Mouse (Mus musculus) urinary bladder, postnatal 4 days (tissue): ENCODE results near the gene Camta1.

Experiments used
- DNase-seq, 2 experiments: peaks; one replicate each; pipeline ENCODE4 v3.0.0; 2021 to 2022; ENCODE audit warnings: low spot score in 2 of 2

Gene Camta1

DNA sequence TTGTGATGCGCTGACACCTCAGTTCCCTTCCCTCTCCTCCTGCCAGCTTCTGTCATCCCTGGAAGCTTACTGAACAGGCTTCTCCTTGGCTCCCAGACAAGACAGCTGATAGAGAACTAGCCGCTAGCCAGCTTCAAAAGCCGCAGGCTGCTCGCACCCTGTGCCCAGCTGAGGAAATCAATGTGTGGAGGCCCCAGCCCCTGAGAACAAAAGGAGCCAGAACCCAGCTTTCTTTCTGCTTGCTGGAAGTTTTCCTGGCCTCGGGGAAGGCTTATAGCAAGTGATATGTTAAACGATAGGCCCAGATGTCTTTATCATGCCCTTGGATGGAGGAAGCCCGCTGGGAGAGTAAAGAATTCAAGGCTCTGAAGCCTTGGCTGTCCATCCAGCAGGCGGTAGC lies 411.7 kb downstream of the Camta1 start:
- DNase-seq: no peak

DNA sequence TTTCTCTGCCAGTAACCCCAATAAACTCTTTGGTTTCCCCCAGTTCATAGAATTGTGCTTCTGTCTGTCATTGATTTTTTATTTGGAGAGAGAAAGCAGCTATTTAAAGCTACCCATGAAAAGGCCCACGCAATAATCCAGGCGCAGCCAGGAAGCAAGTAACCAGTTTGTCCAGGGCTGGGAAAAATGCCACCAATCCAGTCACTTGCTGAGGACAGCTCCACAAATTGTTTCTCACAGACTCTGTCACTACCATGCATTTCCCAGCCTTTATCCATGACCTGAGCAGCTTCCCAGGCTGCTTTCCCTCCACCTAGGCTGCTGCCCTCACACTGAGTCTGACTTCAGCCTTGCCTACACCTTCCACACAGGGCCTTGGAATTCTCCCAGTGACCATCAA lies 413.3 kb downstream of the Camta1 start:
- DNase-seq: no peak

DNA sequence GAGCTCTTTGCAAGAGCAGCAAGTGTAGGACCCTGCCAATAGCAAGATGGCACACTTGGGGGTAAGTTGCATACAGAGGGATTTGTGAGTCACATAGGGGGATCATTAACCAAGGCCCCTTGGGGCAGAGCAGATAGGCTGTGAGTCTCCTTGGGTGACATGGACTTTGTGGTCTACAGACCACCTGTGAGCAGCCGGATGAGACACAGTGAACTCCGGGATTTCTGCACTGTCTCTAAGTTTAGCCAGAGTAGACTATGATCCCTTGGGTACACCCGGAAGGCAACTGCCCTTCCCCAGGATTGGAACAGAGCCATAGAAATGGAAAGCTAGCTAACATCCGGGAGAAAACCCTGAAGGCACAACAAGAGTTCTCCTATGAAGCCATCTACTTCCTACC lies 417.0 kb downstream of the Camta1 start:
- DNase-seq: no peak

DNA sequence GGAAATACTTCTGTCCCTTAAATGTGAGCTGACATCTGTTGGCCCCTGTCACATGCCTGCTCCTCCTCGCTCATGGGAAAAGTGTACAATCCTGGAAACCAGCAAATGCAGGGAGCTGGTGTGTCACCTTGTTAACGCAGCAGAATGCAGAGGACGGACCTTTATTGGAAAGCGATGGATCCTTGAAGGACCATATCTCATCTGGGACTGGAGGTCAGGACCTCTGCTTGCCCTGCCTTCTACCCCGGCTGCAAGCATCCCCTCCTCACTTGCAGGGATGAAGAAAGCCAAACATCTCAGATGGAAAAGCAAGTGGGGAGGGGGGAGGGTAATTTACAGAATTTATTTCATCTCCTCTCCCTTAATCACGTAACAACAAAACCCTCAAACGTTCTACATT lies 423.1 kb downstream of the Camta1 start:
- no peak for DNase-seq

DNA sequence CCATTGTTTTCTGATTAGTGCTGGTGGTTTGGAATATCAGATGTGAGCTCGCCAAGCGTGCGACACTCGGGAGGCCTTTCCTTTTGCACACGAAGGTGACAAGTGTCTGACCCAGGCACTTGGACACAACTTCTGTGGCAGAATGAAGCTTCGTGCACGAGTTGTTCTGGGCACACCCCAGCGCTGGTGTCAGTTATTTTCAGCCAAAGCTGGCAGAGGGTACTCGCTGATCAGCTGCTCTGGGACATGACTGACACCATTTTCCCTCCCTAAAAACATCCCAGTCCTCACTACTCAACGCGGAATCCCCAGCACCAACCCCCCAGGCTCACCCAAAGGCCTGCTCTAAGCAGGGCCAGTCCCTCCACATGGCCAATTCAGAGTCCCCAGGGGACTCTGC lies 423.8 kb downstream of the Camta1 start:
- DNase-seq: no peak

DNA sequence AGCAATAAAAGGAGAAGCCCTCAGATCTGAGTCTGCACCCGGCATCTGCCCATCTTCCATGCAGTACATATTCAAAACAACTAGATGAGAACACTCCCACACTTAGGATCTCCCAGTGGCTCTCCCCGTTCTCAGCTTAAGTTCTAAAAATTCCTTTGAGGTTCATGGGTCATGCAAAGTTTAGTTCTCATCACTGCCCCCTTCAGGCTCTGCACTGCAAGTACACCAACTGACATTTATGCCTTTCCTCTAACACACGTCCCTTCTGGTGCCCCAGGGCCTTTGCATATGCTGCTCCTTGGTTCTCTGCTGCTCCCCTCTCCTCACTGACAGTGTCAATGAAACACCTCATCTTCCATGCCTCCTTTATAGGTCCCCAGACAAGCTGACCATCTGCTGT lies 436.5 kb downstream of the Camta1 start:
- DNase-seq: no peak

DNA sequence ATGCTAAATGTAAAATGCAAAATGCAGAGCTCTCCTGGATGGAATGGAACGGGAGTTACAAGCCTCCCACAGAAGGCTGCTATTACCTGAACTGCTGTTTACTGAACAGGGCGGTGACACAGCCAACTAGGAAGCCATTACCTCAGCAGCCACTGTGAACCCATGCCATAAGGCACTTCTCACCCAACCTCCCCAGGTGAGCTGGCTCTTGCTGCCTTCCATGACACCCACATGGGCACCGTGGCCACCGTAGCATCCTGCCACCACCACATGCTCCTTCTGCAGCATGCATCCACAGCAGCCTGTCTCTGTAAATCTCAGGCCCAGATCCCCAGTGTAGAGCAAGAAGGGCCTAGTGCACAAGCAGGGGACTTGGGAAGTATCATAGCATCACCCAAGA lies 438.8 kb downstream of the Camta1 start:
- DNase-seq: no peak

DNA sequence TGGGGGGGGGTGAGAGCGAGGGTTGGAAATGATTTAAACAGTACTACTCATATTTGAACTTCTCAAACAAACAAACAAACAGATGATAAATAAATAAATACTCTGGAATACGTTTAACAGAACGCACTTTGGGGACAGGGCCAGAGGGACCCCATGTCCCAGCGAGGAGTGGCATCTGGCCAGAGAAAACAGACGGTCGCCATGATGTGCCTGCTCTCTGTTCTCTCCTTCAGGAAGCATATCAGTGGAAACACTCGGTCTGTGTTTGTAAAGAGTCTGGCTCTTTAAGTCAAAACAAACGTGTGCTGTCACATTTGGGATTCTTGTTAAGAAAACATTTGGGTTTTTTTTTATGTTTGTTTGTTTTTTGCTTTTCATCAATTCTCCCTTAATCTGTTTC lies 439.3 kb downstream of the Camta1 start:
- DNase-seq: no peak

DNA sequence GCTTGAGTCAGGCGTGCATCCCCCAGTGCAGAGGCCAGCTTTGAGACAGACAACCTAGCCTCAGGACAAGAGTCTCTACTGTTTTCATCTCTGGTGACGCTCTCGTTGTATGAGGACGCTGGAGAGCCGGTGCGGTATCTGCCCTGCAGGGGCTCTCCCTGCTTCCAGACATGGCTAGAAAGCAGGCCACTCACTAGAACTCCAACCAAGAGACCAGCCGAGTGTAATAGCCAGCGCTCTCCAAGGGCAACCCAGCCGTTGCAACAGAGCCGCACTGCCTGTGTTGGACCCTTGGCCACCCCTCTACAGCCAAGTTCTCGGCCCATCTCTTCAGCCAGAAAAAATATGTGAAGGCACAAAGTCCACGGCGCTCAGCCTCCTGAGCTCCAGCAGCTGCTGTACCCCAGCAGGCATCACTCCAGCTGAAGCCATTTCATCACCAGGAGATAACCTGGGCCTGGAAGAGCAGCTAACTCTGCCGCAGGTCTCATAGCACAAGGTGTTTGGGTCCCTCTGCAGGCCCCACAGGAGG lies 443.3 kb downstream of the Camta1 start:
- no peak for DNase-seq

DNA sequence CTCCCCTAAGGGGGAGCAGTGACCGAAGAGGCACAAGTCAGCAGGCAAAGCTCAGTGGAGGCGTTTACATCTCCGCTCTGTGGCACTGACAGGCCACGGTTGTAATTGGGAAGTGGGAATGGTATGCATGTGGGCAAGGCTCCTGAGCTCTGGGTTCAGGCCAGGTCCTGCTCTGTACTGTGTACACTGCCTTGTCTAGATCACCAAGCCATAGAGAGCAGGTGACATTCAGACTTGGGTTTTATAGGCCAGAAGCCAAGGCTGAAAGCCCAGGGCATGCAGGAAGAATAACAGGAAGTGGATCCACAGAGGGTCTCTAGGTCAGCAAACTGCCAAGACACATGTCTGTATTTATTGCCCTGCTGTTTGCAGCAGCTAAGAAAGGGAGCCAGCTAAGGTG lies 445.9 kb downstream of the Camta1 start:
- no peak for DNase-seq

DNA sequence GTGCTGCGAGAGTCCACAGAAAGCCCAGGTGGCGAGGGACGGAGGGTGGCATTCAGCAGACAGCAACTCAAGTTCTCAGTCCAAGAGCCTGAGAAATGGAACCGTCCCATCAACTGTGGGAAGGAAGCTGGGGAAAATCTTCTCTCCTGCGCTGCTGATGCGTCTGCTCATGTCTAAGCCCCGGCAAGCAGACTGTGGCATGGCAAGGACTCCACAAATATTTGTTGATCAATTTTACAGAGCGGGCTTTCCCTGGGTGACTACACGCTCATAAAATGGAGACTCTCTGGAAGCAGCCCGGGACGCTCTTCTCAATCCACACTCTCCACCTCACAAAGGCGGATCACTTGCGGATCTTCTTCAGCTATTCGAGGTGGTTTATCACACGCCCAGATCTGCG lies 446.3 kb downstream of the Camta1 start:
- no peak for DNase-seq

DNA sequence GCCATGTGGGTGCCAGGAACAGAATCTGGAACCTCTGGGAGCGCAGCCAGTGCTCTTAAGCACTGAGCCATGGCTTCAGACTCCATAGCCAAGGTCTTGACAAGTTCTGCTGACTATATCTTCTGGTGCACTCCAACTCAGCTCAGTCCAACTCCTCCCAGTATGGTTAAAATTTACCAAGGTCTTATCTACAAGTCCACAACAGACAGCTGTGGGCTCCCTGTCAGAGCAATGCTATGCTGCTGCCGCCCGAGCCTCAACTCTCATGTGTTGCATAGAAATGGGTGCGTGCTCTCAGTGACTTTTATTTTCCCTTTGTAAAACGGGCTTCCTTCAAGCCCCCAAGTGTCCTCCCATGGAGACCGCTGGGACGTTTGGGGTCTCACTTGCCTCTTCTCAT lies 446.7 kb downstream of the Camta1 start:
- no peak for DNase-seq

DNA sequence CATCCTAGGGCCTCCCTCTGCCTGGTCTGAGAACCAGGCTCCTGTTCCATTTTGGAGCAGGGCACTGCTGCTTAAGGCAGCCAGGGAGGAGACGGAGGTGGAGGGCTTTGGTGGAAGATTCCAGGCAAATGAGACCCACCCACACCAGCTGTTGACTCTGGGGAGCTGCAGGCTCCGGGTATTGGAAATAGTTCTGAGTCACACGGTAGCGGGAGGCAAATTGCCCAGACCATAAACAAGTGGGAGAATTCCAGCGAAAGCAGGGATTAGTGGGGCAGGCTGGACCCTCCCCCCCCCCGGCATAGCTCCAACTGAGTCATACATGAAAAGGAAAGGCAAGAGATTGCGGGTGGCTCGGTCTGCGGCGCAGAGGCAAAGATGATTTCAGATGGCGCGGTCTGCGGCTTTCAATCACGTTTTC lies 450.0 kb downstream of the Camta1 start:
- DNase-seq: peak; percentile 49 to 66

DNA sequence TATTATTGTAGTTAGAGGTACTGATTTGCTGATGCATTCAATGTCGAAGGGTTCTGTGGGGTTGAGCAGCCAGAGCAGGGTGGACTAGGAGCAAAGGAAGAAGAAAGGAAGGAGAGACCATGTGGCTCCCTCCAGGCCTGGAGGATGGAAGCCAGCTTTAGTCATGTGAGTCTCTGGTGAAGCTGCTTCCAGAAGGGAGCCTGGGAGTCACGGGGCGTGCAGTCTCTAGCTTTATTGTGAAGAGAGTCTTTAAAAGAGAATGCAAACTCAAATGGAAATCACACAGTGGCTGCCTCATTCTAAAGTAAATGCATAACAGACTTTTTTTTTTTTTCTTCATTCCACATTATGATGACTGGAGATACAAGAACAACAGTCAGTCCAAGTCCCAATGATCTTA lies 450.7 kb downstream of the Camta1 start:
- DNase-seq: no peak

DNA sequence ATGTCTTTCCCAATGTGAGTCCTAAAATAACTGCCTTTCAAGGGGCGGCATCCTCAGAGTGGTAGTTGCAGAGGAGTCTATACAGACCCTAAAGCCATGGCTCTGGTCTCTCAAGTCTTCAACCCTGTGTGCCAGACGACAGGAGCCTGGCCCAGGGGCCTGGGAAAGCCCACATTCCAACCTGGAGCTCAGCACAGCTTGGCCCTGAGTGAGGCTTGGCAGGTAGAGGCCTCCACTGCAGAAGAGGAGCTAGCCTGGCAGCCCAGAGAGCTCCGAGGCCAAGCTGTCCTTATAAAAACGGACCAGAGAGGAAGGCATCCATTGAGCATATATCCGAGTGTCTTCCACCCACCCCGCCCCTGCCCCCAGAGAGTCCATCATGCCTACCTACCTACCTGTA lies 452.4 kb downstream of the Camta1 start:
- DNase-seq: no peak

DNA sequence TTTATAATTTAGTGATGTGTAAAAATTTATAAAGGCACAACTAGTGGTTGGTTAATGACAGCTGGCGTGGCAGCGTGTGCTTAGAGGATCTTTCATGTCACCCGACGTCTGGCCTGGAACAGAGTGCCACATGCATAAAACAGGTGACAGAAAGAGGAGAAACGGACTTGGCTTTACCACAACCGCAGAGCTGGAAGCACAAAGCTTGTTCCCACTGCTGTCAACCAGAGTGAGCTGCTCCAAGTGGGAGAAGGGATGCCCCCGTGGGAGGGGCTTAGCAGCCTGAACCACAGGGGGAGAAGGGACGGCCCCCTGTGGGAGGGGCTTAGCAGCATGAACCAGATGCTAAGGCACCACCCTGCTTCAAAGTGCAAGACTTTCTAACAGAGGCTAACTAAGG lies 452.9 kb downstream of the Camta1 start:
- DNase-seq: no peak

DNA sequence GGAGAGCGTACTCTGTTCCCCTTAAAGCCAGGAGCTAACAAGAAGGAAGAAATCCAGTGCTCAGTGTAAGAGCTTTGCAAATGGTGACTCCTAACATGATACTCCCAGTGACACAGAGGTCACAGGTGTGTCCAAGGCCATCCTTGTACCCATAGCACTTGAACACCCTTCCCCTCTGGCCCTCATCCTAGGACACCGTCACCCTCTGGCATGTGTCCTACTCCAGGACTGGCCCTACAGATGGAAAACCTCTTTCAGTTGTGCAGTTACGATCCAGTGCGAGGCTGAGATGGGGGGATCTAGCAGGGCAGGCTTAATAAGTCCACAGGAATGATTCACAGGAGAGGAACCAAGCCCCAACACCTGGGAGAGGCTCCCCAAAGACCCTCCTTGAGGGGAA lies 453.4 kb downstream of the Camta1 start:
- DNase-seq: no peak

DNA sequence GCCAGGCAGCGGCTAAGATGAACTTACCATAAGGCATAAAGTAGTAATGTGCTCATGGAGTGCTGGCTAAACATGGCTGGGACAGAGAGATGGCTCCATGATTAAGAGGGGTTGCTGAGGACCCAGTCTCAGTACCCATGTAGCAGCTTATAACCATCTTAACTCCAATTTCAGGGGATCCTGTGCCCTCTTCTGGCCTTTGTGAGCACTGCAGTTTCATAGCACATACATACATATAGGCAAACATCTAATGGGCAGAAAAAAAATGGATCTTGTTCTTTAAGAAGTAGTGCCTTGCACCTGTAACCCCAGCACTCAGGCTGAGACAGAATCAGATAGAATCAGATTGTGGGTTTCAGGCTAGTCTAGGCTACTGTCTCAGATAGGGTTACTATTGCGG lies 454.5 kb downstream of the Camta1 start:
- no peak for DNase-seq

DNA sequence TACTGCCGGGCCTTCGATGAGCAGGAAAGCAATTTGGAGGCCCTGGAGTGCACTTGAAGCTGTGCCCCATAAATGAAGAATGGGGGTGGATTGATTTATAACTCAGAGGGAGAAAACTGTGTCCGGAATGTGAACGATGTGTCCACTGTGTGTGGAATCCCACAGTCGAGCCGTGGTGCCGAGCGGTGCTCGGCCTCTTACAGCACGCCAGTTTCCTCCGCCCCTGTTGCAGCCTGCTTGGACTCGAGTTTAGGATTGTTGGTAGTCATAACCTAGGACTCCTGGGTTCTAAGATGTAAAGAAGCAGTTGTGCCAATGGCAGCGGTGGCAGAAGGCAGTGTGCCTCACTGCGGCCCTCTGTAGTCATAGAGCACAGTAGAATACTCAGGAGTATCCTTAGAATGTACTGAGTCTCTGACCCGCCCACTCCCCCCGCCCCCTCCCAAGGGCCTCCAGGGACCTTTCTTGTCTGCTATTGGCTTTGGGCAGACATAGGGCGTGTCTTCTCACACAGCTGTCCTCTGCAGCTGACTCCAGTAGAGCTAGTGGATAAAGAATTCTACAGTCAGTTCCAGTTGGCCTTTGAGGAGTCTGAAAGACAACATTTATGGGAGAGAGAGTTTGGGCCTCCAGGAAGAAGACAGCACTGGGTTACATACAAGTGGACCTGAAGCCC lies 457.0 kb downstream of the Camta1 start:
- no peak for DNase-seq

DNA sequence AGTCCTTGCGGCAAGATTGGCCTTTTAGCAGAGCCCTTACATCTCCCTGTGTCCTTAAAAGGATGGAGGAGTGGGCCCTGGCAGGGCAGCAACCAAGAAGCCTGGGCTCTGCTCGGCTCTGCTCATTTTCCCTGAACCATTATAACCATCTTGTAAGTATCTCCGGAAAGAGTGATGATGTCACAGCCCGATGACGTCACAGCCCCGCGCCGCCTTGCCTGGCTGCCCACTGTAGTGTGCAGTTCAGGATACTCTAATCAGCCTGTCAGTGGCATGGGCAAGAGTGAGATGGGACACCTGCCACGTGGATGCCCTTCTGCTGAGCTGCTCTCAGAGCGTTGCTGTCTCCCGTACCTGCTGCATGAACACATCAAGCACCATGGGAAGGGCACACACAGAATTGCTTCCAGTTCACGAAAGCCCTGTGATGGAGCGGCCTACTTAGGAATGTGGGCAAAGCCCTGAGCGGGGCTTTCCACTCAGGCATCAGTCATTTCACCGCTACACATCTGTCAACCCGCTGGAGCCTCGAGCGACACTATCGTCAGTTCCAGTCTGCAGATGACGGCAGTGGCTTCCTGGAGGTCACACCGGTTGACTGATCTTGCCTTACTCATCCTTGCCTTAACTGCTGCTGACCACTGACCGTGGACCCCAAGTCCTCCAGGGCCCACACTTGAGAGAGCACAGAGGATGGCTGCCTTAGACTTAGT lies 459.8 kb downstream of the Camta1 start:
- no peak for DNase-seq

DNA sequence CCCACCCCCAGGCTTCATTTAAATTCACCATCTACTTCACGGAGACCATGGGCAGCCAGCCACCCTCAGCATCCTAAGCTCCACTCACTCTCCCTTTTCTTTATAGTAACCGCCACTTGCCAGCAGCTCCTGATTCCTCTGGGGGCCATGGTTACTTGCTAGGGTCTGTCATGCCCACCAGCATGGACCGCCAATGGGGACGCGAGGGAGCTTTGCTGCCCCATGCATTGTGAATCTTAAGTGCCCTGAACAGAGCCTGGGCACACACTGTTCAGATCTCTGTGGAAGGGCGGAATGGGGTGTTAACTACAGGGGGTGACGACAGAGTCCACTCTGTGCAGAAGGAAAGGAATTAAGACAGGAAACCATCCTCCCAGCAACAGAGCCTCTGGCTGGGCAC lies 465.1 kb downstream of the Camta1 start:
- DNase-seq: no peak

DNA sequence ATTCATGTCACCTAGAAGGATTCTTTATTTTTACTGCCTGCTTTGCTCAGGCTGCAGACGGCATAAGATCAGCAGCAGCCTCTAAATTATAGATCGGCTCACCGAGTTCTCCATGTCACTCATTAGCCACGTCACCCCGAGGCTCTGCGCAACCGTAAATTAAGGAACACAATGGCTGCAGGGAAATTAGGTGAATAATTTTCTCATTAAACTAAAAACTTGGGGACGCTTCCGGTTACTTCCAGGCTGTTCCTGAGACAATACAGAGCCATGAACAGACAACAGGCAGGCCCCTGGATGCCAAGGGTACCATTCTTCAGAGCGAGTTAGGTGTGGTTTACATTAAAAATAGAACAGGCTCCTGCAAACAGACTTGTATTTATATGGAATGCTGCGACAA lies 472.3 kb downstream of the Camta1 start:
- no peak for DNase-seq

DNA sequence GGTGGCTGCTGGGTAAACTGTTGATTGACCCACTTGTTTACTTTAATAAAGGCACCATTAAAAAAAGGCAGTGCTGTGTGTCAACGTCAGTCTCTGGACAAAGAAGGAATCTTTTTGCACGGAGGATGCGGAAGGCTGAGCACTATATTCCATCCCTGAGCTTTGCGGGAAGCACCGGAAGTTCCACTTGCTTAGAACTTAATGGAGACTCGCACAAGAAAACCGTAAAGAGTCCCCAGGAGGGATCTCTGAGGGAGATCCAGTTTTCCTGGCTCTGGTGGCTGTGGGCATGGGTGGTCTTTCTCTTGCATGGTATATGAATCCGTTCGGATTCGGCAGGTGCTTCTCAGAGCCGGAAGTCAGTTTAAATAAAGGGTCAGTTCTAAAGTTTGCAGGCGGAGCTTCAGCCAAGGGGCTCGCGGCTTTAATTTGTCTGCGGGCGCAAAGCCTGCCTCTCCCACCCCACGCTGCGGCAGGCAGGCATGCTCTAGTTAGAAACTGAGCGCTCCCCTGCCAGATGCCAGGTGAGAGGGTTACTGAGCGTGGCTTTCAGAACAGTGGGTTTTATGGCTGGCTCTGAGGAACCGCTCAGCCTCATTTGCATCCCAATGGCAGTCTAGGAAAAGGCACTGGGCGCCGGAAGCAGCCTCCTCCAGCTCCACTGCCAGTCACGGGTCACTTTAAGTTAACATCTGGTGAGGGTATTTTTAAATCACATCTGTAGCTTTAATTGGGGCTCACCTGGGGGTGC lies 474.8 kb downstream of the Camta1 start:
- DNase-seq: no peak
